Mouse (Mus musculus) c-Kit-positive CD71-positive TER-119-positive erythroid progenitor cells, embryonic 14.5 days (primary cell): ENCODE data around the gene Dock8.
A peak's percentile ranks its signal among the peaks of the same experiment; 100 is the strongest.
"Not testable (repeated sequence)": the region's sequence is repeated elsewhere in the genome, so short reads cannot be mapped to it uniquely, and the experiment has no call there.

ENCODE experiments used
- DNase-seq: peaks from one replicate; pipeline ENCODE4 v3.0.0-alpha.2; 2013; ENCODE audit warnings: low spot score

The Dock8 gene

DNA sequence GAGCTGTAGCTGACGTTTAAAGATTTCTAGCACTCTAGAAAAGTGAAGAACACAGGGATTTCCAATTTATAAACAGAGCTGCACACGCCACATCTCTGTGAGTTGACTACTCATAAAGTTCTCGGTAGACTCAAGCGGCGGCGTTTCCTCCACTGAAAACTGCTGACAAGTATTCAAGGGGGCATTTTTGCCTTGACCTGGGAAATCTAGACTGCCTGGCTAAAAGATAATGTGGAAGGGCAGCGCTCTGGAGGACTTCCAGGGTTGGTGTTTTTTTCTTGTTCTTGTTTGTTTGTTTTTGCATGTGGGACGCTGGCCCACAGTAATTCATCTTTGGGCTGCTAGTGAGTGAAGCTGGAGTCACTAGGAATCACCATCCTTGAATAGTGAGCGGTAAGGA, 819 bp downstream of the Dock8 start:
- DNase-seq = peak; percentile 15

GRCm38 (mm10) chr19:25002032-25002431, 2.7 kb downstream of the Dock8 start:
- DNase-seq = no peak

- DNase-seq = no peak
These were observed 3.5 kb downstream of the Dock8 start for GRCm38 (mm10) chr19:25002828-25003227.

DNA sequence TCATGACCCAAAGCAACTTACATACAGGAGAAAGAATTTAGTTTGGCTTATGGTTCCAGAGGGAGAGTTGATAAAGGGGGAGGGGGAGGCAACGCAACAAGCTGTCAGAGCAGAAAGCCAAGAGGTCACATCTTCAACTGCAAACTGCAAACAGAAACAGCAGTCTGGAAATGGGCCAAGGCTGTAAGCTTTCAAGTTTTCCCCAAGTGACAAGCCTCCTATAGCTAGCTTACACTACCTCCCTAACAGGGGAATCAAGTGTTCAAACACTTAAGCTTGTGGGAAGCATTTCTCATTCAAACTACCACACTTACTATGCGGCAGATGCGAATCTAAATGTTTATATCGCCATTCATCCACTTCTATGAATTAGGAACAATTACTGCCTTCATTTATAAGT, 4.5 kb downstream of the Dock8 start:
- no peak for DNase-seq

DNA sequence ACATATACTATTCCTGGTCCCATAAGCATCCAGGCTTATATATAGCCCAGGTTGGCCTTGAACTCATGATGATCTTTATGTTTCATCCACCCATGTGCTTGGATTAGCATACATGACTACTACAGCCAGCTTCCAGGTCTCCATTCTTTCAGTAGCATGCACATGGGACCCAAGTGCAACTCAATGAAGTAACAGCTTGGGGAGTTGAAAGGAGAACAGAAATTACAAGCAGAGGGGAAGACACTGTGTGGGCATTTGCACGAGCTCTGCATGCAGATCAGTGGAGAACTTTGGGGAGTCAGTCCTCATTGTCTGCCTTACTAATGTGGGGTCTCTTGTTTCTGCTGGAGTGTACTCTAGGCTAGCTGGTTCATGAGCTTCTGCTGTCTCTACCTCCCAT, 7.4 kb downstream of the Dock8 start:
- DNase-seq = no peak

DNA sequence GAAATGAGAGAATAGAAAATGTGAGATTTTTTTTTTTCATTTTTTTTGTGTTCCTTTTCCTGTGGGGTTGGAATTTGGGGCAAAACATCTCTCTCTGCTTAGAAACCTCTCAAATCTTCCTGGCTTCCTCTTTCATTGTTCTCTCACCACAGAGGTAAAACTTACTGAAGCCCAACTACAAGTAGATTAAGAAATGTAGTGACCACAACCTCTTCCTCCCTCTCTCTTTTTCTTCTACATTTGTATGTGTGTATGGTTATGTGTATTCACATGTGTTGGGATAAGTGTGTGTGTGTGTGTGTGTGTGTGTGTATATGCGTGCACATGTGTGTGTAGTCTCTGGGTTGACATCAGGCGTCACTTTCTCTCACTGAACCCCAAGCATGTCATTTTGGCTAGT, 9.2 kb downstream of the Dock8 start:
- DNase-seq = no peak

GRCm38 (mm10) chr19:25022766-25023165, 23.4 kb downstream of the Dock8 start:
- DNase-seq = no peak

GRCm38 (mm10) chr19:25031765-25032164, 32.4 kb downstream of the Dock8 start:
- no peak for DNase-seq

- not testable (repeated sequence) for DNase-seq
These were observed 33.7 kb downstream of the Dock8 start for GRCm38 (mm10) chr19:25033008-25033407.

DNA sequence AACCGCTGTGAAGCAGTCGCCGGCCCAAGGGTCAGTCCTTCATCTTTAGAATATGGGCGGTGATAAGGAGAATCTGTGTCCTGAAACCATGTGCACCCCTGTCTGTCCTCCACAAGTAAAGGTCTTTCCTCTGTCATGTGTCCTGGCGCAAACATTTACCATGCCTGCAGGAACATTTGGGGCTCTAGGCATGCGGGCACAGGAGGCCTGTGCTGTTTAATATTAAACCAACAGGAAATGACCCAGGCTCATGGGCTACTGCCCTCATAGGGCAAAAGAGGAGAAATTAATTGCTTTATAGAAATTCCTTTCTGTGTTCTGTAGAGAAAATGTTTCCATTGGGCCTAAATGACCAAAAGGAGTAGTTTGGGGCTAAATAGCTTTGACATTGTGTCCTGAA, 36.5 kb downstream of the Dock8 start:
- DNase-seq = no peak

- DNase-seq = no peak
These were observed 37.5 kb downstream of the Dock8 start for GRCm38 (mm10) chr19:25036784-25037183.

GRCm38 (mm10) chr19:25037249-25037648, 37.9 kb downstream of the Dock8 start:
- no peak for DNase-seq

DNA sequence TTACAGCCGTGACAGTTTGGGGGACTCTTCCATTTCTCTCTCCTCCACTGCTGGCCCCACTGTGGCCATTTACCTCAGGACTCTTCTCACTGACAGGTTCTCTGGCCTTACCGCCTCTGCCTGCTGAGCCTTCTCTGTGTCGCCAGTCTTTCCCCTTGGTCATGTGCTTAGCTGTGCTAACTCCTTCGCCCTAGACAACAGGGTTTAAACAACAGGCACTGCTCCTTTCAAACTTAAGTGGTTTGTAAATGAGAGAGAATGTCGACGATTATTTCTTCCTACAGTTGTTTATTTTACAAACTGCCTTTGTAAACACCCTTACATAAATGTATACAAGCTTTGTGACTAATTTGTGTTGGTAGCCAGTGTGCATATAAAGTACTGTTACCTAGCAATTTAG, 39.0 kb downstream of the Dock8 start:
- no peak for DNase-seq

- DNase-seq = no peak
These were observed 41.9 kb downstream of the Dock8 start for GRCm38 (mm10) chr19:25041209-25041608.

DNA sequence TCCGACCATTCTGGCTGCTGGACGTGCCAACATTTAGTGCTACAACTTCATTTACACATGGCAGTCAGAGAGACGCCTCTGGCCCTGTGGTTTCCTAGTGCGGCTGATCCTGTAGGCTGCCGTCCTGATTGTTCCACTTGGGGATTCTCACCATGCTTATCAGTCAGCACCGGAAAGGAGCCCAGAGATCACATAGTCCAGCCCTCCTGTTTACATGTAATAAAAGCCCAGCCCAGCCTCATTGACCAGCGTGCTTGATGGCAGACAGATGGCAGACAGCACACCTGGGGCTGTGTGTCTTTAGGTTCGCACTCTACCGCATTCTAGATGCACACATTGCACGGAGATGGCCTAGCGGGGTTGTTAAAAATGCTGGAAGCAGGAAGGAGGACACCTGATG, 43.6 kb downstream of the Dock8 start:
- no peak for DNase-seq

- DNase-seq = no peak
These were observed 44.7 kb downstream of the Dock8 start for GRCm38 (mm10) chr19:25044057-25044456.

GRCm38 (mm10) chr19:25052355-25052754, 53.0 kb downstream of the Dock8 start:
- no peak for DNase-seq

GRCm38 (mm10) chr19:25053152-25053551, 53.8 kb downstream of the Dock8 start:
- DNase-seq = no peak

GRCm38 (mm10) chr19:25055025-25055424, 55.7 kb downstream of the Dock8 start:
- peak; percentile 48 for DNase-seq

GRCm38 (mm10) chr19:25055559-25055958, 56.2 kb downstream of the Dock8 start:
- no peak for DNase-seq

GRCm38 (mm10) chr19:25056224-25056623, 56.9 kb downstream of the Dock8 start:
- no peak for DNase-seq

DNA sequence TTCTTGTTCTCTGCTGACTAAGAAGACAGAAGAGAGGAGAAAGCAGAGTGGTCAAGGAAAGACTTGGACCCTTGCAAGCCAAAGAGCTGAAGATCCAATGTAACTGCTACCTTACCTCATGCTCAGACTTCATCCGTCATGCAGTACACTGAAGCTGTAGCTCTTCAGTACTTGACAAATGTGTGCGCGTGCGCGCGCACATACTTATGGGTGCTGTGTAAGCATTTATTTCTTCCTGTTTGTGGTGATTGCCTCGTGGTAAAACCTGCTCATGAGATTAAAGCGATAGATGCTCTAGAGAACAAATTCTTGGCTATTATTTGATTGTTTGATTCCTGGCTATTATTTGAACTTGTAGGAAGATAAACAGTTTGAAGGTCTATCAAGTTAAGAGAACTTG, 58.5 kb downstream of the Dock8 start:
- no peak for DNase-seq

GRCm38 (mm10) chr19:25059847-25060364, 60.6 kb downstream of the Dock8 start:
- DNase-seq = no peak

DNA sequence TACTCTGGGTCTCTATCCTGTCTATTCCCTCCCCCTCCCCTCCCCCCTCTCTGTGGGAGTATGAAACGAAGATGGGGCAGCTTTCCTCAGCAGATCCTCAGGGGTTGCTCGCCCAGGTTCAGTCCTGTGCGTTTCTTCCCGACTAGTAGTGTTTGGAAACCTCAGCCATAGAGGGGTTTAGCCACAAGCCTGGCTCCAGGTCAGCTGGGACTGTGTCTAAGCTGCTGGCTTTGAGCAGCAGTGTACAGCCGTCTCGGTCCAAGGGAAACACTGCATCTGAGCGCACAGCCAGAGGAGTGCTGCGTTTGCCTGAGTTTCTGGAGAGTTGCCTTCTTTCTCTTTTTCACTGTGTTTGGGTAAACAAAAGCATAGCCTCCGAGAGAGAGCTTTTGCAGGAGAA, 61.0 kb downstream of the Dock8 start:
- DNase-seq = no peak
